Mouse (Mus musculus) testis, postnatal 10 days (tissue): ENCODE data around the gene Ewsr1.
"Not testable (repeated sequence)": the region's sequence is repeated elsewhere in the genome, so short reads cannot be mapped to it uniquely, and the experiment has no call there.

Experiments
- DNase-seq: peaks from one replicate; pipeline ENCODE4 v3.0.0; 2021; ENCODE audit warnings: low spot score

Ewsr1 gene

DNA sequence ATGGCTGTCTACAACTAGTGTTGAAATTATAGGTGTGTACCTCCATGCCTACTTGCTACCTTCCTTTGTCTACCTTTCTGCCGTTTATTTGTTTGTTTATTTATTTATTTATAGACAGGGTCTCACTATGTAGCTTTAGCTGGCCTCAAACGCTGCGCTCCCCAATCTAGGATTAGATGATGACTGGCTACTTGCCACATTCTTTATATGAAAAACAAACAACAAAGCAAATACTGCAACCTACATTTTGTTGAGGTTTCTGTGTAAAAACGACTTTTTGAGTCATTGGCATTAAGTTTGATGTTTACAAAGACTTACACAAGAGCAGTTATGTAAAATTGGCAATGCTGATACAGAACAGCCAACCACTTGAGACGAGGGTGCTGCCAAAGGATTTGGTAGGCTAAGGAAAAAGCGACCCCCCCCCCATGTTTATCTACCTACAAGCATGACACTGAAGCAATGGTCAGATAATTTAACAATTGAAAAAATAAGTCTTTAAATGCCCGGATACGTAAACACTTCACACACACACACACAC is 2.5 kb downstream of the Ewsr1 start:
- DNase-seq, result no peak

GRCm38 (mm10) chr11:5095877-5096276 is 3.2 kb downstream of the Ewsr1 start:
- no peak for DNase-seq

- no peak for DNase-seq
These were observed 7.4 kb downstream of the Ewsr1 start for GRCm38 (mm10) chr11:5091706-5092105.

DNA sequence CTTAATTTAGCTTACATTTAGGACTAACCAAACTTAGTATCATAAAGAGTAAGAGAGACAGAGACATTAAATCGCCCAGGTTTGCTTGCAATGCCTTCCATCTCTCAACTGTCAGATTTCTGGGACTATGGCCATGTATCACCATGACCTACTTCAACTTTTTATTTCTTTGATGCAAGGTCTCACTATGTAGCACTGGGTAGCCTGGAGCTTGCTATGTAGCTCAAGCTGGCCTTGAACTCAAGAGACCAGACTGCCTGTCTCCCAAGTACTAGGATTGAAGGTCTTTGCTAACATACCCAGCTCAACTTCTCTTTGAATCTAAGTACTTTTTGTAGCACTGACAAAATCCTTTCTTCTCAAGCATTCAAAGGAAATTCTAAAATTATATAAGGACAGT is 9.9 kb downstream of the Ewsr1 start:
- no peak for DNase-seq

GRCm38 (mm10) chr11:5076843-5077242 is 22.2 kb downstream of the Ewsr1 start:
- DNase-seq, result not testable (repeated sequence)

GRCm38 (mm10) chr11:5075760-5076159 is 23.3 kb downstream of the Ewsr1 start:
- no peak for DNase-seq

DNA sequence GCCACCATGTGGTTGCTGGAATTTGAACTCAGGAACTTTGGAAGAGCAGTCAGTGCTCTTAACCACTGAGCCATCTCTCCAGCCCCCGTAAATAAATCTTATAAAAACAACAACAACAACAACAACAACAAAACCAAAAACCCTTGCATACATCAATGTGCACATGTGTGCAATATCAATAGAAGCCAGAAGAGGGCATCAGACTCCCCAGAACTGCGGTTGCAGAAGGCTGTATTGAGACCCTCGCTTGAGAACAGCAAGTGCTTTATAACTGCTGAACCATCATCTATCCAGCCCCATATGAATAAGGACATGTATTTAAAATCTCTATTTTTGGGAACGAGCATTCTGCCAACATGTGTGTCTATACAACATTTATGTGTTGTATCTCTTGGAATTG is 24.2 kb downstream of the Ewsr1 start:
- no peak for DNase-seq

DNA sequence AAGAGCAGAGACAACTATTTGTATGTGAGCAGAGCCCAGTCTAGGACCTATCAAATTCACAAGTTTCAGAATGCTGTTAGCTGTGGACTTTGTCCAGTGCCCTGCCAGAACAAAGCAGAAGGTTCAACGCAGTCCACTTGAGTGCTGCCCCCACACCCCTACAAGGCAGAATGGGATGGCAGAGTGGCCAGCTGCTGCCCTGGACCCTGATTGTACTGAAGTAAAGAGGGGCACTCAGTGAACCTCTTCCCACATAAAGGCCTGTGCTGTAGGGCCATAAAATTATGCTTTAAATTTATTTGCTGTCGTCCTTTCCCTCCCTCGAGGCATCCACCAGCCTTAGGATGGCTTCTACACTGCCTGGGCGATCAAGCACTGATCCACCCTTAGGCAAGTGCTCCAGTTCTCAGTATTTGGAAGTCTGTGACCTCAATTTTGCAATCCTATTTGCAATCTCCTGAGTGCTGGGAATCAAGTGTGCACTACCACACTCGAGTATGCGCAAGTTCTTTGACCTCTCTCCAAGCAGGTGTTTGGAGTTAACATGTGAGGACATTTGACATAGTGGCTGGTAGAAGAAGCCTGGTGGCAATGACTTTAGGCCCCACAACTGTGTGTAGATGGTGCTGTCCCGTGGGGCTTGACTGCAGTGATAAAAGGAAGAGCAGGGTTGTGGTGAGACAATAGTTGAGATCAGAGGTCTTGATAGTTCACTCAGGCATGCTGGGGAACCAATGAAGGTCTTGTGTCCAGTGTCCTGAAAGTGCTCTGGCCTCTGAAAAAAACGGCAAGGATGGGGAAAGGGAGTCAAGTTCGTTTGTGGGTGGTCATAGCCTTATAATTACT is 30.7 kb downstream of the Ewsr1 start:
- DNase-seq, result no peak

- DNase-seq, result no peak
These were observed 32.0 kb downstream of the Ewsr1 start for GRCm38 (mm10) chr11:5067063-5067462.

DNA sequence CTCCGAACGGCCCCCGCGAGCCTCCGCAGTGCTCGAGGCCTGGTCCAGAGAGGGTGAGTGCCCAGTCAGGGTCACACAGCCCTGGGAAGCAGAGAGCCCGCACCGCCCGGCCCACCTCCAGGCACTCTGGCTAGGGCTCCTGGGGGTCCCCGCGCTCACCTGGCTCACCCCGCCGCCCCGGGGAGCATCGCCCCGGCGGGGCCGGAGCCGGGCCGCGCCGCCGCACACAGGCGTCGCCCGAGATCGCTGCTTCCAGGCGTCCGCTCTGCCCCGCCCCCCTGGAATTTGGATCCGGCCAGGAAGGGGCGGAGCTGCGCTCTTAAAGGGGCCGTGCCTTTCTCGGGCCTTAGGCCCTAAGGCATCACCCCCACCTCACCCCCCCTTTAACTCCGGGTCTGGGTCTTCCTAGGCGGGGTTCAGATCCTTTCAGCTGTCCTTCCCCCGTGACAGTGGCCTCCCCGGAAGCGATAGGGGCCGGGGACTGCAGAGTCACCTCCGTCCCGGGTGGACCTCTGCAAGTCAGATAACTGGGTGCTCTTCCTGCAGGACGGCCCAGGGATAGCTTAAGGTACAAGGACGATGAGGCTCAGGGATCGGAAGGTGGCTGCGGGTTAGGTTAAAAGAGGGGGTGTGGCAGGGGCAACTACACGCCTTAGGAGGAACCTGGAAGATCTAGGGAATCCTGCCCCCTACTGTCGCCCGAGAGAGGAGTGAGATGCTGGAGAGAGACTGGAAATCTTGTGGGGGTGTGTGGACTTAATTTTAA is 33.8 kb downstream of the Ewsr1 start, which contains the start of gene Gas2l1:
Gene Gas2l1 (minus strand): TSS at position 272 of the 766 bp plus-strand sequence.
- peak; percentile 97 for DNase-seq

DNA sequence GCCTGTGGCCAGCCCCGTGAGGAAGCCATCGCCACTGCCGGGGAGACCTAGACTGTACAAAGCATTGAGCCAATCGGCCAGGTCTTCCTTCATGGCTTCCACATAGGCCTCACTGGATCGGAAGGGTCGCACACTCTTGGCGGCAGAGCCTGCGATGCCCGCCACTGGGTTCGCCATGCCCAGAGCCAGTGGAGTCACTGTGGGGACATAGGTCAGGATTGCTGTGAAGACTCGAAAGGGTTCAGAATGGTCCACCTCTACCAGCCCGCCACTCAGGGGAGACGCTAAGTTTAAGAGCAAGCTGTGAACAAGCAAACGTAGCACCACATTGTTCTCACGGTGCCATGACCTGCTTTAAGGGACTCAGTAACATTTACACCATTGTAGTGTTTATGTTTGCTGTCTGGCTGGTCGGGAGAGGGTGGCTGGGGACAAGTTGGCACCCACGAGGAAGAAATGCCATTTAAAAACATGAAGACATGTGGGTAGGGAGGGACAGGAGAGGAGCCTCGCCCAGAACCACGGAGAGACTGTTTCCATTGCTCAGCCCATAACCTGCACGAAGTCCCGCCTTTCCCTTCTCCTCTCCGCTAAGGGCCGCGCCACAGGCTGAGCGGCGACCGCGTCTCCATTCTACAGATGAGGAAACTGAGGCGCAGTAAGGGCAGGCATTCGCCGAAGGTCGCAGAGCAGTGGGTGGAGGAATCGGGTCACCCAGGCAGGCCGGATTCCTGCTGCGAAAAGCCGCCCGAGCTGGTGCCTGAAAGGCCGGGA is 34.6 kb downstream of the Ewsr1 start:
- DNase-seq, result no peak

DNA sequence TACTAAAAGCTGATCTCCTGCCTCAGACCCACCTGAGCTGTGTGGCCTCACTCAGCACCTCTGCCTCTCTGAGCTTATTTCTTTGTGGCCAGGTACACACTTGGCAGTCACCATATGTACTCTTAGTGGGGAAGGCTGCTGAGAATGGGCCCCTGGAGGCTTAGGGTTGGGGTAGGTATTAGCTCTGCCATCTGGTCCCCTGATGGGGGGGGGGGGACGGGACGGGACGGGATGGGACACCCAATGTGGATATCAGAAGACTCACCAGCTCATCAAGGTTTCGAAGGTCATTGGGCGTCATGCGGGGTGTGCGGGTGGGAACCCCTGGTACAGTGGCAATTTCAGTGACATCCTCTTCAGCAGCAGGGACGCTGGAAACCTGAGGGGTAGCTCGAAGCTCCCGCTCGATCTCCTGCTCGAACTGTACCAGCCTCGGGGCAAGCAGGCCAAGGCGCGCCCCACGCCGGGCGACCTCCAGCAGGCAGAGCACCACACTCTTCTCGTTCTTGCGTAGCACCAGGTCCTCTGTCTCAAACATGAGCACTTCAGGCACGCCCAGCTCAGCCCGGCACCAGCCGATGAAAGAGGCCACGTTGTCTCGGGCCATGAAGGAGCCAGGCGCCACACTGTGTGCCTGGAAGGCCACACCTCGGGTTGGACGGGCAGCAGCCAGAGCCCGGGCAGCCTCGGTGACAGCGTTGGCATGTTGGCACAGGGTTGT is 35.3 kb downstream of the Ewsr1 start:
- peak; percentile 62 for DNase-seq

GRCm38 (mm10) chr11:5062860-5063505 is 36.1 kb downstream of the Ewsr1 start:
- peak; percentile 75 for DNase-seq

- DNase-seq, result no peak
These were observed 36.7 kb downstream of the Ewsr1 start for GRCm38 (mm10) chr11:5062326-5062725.

DNA sequence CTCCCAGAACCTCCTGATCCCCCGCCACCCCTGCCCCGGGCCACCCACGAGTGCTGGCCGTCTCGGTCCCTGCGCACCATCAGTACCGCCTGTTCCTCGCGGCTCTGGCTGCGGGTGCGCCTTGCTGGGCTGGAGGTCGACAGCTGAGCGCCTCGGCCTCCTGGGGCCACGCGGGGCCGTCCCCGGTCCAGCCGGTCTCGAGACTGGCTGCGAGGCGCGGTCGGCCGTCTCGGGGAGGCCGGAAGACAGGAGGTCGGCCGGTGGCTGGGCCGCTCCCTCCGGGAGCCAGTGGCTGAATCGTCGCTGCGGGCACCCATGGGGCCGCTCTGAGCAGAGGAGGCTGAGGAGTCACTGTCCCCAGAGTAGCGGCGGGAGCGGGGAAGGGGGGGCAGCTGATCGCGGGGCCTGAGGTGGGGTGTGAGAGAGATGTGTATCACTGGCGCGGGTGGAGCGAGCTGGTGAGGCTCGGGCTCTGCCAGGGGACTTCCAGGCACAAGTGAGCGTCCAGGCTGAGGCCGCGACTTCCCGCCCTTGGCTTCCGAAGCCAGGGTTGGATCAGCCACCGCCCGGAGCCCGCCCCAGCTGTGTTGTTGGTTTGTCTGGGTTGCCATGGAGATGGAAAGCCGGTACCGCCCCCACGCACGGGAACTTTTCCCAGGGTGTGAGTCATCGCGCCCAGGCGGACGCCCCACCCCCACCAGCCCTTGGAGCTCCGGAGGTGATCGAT is 37.5 kb downstream of the Ewsr1 start:
- DNase-seq, result peak; percentile 98

GRCm38 (mm10) chr11:5060756-5061412 is 38.2 kb downstream of the Ewsr1 start:
- peak; percentile 59 for DNase-seq

GRCm38 (mm10) chr11:5059704-5060156 is 39.3 kb downstream of the Ewsr1 start:
- DNase-seq, result peak; percentile 80

GRCm38 (mm10) chr11:5059230-5059629 is 39.8 kb downstream of the Ewsr1 start:
- DNase-seq, result peak; percentile 59

GRCm38 (mm10) chr11:5058783-5059182 is 40.3 kb downstream of the Ewsr1 start:
- DNase-seq, result no peak
